Mouse (Mus musculus): ENCODE results near the gene Liph. TPM values are rescaled to one million over a fixed set of nuclear protein-coding genes. Genes with fewer than 3 reads are reported as not detected.

The Liph gene
- polyA plus RNA-seq, 1 experiment from 2014 or later: 0.07 TPM

GRCm38 (mm10) chr16:21977347-21977746 lies 18.1 kb downstream of the Liph start:
- no peak overlapping the region for H3K4me3 ChIP-seq
- no peak for ATAC-seq (ENCODE audit: extremely low read depth, insufficient number of reproducible peaks, low FRiP score, low TSS enrichment)
- H3K9me3 ChIP-seq: no peaks in the 10 kb centered on the region
- no peak overlapping the region for H3K4me2 ChIP-seq
- WGBS: 83% methylated on average over 5 of the region's 5 CpGs
- peaks cover 18% of the 10 kb centered on the region for H3K27me3 ChIP-seq (replicated peaks)
- no peak overlapping the region for H3K27ac ChIP-seq (replicated peaks)
- H3K4me1 ChIP-seq: peaks cover 9% of the 10 kb centered on the region
- H3K36me3 ChIP-seq: no peaks in the 10 kb centered on the region
- no peak overlapping the region for H3K9ac ChIP-seq

GRCm38 (mm10) chr16:21976203-21976602 lies 19.3 kb downstream of the Liph start:
- Histone ChIP-seq H3K27ac (replicated peaks) (no peak overlapping the region), H3K9me3 (no peaks in the 10 kb centered on the region), H3K27me3 (replicated peaks) (peaks cover 18% of the 10 kb centered on the region), H3K9ac (peak overlapping the region; percentile 62), H3K4me2 (peak overlapping the region; percentile 67), H3K4me1 (peaks cover 9% of the 10 kb centered on the region), H3K4me3 (peak overlapping the region; percentile 34), H3K36me3 (no peaks in the 10 kb centered on the region)
- 4% methylated on average over 16 of the region's 16 CpGs for WGBS
- no peak for ATAC-seq (ENCODE audit: extremely low read depth, insufficient number of reproducible peaks, low FRiP score, low TSS enrichment)

DNA sequence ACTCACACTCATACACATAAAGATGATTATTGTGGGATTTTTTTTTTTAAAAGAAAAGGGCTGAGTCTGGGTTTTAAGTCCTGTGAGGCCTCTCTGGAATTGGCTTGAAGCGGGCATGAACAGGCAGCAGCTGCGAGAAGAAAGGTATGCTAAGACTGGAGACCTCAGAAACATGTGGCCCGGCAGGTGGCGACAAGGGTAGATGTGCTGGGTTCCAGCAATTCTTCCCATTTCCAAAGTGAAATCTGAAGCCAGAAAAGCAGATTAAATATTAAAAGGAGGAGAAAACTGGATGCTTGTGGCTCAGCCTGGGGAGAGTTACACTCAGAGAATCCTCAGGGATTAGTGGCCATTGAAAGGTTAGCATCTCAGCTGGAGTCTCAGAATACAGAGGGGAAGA lies 24.0 kb downstream of the Liph start:
- Histone ChIP-seq H3K27ac (replicated peaks) (no peak overlapping the region), H3K9me3 (no peaks in the 10 kb centered on the region), H3K4me1 (peaks cover 8% of the 10 kb centered on the region), H3K9ac (no peak overlapping the region), H3K27me3 (replicated peaks) (peaks cover 12% of the 10 kb centered on the region), H3K4me3 (no peak overlapping the region), H3K4me2 (no peak overlapping the region), H3K36me3 (no peaks in the 10 kb centered on the region)
- 72% methylated on average over 4 of the region's 4 CpGs for WGBS
- no peak for ATAC-seq (ENCODE audit: extremely low read depth, insufficient number of reproducible peaks, low FRiP score, low TSS enrichment)

- H3K4me1 ChIP-seq: no peaks in the 10 kb centered on the region
- H3K27me3 ChIP-seq (replicated peaks): peaks cover 3% of the 10 kb centered on the region
- H3K27ac ChIP-seq (replicated peaks): no peak overlapping the region
- no peak overlapping the region for H3K9ac ChIP-seq
- ATAC-seq (ENCODE audit: extremely low read depth, insufficient number of reproducible peaks, low FRiP score, low TSS enrichment): no peak
- no peak overlapping the region for H3K4me2 ChIP-seq
- H3K9me3 ChIP-seq: no peaks in the 10 kb centered on the region
- 73% methylated on average over 6 of the region's 6 CpGs for WGBS
- no peak overlapping the region for H3K4me3 ChIP-seq
- no peaks in the 10 kb centered on the region for H3K36me3 ChIP-seq
These were observed 24.9 kb downstream of the Liph start for GRCm38 (mm10) chr16:21970536-21970935.

DNA sequence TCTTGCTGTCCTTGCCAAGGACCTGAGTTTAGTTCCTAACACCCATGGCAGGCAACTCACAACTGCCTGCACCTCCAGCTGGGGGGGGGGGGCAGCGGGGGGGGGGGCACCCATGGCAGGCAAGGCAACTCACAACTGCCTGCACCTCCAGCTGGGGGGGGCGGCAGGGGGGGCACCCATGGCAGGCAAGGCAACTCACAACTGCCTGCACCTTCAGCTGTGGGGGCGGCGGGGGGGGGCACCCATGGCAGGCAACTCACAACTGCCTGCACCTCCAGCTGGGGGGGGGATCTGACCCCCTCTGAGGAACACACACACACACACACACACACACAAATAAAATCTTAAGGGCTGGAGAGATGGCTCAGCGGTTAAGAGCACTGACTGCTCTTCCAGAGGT lies 25.6 kb downstream of the Liph start:
- no peaks in the 10 kb centered on the region for H3K4me1 ChIP-seq
- no peak overlapping the region for H3K9ac ChIP-seq
- 74% methylated on average over 5 of the region's 5 CpGs for WGBS
- no peak overlapping the region for H3K4me3 ChIP-seq
- H3K27ac ChIP-seq (replicated peaks): no peak overlapping the region
- H3K36me3 ChIP-seq: no peaks in the 10 kb centered on the region
- ATAC-seq (ENCODE audit: extremely low read depth, insufficient number of reproducible peaks, low FRiP score, low TSS enrichment): no peak
- no peak overlapping the region for H3K4me2 ChIP-seq
- H3K27me3 ChIP-seq (replicated peaks): no peaks in the 10 kb centered on the region
- no peaks in the 10 kb centered on the region for H3K9me3 ChIP-seq

- no peaks in the 10 kb centered on the region for H3K4me1 ChIP-seq
- no peak overlapping the region for H3K4me2 ChIP-seq
- no peak overlapping the region for H3K9ac ChIP-seq
- no peaks in the 10 kb centered on the region for H3K27me3 ChIP-seq (replicated peaks)
- no peak for ATAC-seq (ENCODE audit: extremely low read depth, insufficient number of reproducible peaks, low FRiP score, low TSS enrichment)
- no peak overlapping the region for H3K4me3 ChIP-seq
- WGBS: 60% methylated on average over 3 of the region's 3 CpGs
- H3K27ac ChIP-seq (replicated peaks): no peak overlapping the region
- no peaks in the 10 kb centered on the region for H3K36me3 ChIP-seq
- no peaks in the 10 kb centered on the region for H3K9me3 ChIP-seq
These were observed 29.9 kb downstream of the Liph start for GRCm38 (mm10) chr16:21965576-21965975.

DNA sequence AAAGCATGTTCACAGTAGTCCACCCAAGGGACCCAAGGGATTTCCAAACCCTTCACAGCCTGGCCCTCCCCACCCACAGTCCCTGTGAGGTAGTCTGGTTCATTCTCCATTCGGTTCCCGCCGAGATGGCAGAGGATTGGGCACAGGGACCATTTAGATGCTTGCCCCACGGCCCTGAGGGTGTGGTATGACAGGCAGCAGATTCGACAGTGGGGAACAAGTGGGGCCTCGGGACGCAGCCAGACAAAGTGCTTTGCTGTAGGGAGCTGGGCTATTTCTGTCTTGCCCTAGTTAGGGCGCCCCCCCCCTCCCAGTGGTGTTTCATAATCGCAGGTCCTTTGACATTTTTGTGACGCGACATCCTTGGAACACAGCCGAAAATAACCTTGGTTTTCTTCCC lies 39.9 kb downstream of the Liph start:
- Histone ChIP-seq H3K36me3 (no peaks in the 10 kb centered on the region), H3K27me3 (replicated peaks) (no peaks in the 10 kb centered on the region), H3K4me3 (0 out of 2 replicates have a peak overlapping the region, but pooled peaks have one; percentile 1), H3K4me2 (peak overlapping the region; percentile 55), H3K9me3 (0 out of 2 replicates have a peak, but pooled peaks cover 7% of the 10 kb centered on the region), H3K4me1 (peaks cover 14% of the 10 kb centered on the region), H3K9ac (peak overlapping the region; percentile 64), H3K27ac (replicated peaks) (peak overlapping the region; percentile 71)
- 41% methylated on average over 12 of the region's 12 CpGs for WGBS
- no peak for ATAC-seq (ENCODE audit: extremely low read depth, insufficient number of reproducible peaks, low FRiP score, low TSS enrichment)

GRCm38 (mm10) chr16:21946761-21947715 lies 48.4 kb downstream of the Liph start, which contains the start of gene Tmem41a:
TSS of gene Tmem41a (minus strand) at chr16:21947552.
- peak within 1 kb of the TSS; percentile 69 for H3K4me3 ChIP-seq
- no peaks in the 10 kb centered on the region for H3K27me3 ChIP-seq (replicated peaks)
- no peaks in the 10 kb centered on the region; the same call in 1 of the 2 replicates for H3K9me3 ChIP-seq
- H3K9ac ChIP-seq: peak within 1 kb of the TSS; percentile 88
- peak within 1 kb of the TSS; percentile 91 for H3K4me2 ChIP-seq
- H3K4me1 ChIP-seq: peaks cover 21% of the 10 kb centered on the region
- peak; percentile 94 for ATAC-seq (ENCODE audit: extremely low read depth, insufficient number of reproducible peaks, low FRiP score, low TSS enrichment)
- WGBS: 1% methylated on average over 63 of the region's 63 CpGs
- peaks cover 5% of the 10 kb centered on the region for H3K36me3 ChIP-seq
- H3K27ac ChIP-seq (replicated peaks): peak within 1 kb of the TSS; percentile 84

GRCm38 (mm10) chr16:21928471-21928870 lies 67.0 kb downstream of the Liph start:
- 70% methylated on average over 13 of the region's 13 CpGs for WGBS
- H3K9me3 ChIP-seq: no peaks in the 10 kb centered on the region
- no peak overlapping the region for H3K4me2 ChIP-seq
- no peak overlapping the region for H3K9ac ChIP-seq
- no peak overlapping the region for H3K4me3 ChIP-seq
- H3K27ac ChIP-seq (replicated peaks): no peak overlapping the region
- H3K4me1 ChIP-seq: no peaks in the 10 kb centered on the region; the same call in 1 of the 2 replicates
- ATAC-seq (ENCODE audit: extremely low read depth, insufficient number of reproducible peaks, low FRiP score, low TSS enrichment): no peak
- peaks cover 28% of the 10 kb centered on the region for H3K36me3 ChIP-seq
- H3K27me3 ChIP-seq (replicated peaks): no peaks in the 10 kb centered on the region

DNA sequence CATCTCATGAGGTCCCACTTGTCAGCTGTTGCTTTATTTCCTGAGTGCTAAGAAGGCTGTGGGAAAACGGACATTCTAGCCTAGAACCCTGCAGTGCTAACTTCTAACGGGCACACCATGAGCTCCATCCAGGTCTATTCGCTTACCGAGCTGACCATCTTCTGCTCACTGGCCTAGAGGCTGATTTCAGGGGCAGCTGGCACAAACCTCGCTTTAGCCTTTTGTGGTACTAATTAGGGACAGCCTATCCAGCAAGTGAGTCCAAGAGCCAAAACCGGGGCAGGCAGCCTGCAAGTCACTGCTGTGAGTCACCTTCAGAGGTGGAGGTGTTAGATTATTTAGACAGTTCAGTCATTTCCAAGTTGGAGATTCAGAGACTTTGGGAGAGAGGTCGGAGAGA lies 78.8 kb downstream of the Liph start:
- ATAC-seq (ENCODE audit: extremely low read depth, insufficient number of reproducible peaks, low FRiP score, low TSS enrichment): no peak
- Histone ChIP-seq H3K9ac (no peak overlapping the region), H3K27me3 (replicated peaks) (no peaks in the 10 kb centered on the region), H3K27ac (replicated peaks) (no peak overlapping the region), H3K4me3 (no peak overlapping the region), H3K4me2 (no peak overlapping the region), H3K36me3 (peaks cover 25% of the 10 kb centered on the region), H3K4me1 (0 out of 2 replicates have a peak, but pooled peaks cover 4% of the 10 kb centered on the region), H3K9me3 (no peaks in the 10 kb centered on the region)
- WGBS: 60% methylated on average over 7 of the region's 7 CpGs

DNA sequence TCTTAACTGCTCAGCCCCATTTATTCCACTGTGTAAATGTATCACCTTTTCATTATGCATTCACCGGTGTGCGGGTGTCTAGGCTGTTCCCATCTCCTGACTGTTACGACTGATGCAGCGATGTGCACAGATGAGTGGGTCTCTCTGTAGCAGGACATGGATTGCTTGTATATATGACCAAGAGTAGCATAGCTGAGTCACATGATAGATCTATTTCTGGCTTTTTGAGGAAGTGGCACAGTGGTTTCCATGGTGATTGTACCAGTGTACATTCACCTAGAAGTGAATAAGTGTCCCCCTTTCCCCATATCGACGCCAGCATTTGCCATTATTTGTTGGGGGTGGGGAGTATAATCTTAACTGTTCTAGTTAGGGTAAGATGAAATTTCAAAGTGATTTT lies 82.1 kb downstream of the Liph start:
- no peak for ATAC-seq (ENCODE audit: extremely low read depth, insufficient number of reproducible peaks, low FRiP score, low TSS enrichment)
- WGBS: 90% methylated on average over 6 of the region's 6 CpGs
- H3K4me3 ChIP-seq: no peak overlapping the region
- H3K4me1 ChIP-seq: 0 out of 2 replicates have a peak, but pooled peaks cover 4% of the 10 kb centered on the region
- no peaks in the 10 kb centered on the region for H3K9me3 ChIP-seq
- H3K36me3 ChIP-seq: peaks cover 17% of the 10 kb centered on the region
- no peaks in the 10 kb centered on the region for H3K27me3 ChIP-seq (replicated peaks)
- H3K4me2 ChIP-seq: no peak overlapping the region
- no peak overlapping the region for H3K9ac ChIP-seq
- H3K27ac ChIP-seq (replicated peaks): no peak overlapping the region

Measured in heart, embryonic 13.5 days (tissue).